Mouse (Mus musculus) left cerebral cortex, adult 18-20 months (tissue): ENCODE results near the gene Enthd1. TPM values are rescaled to one million over a fixed set of nuclear protein-coding genes. Genes with fewer than 3 reads are reported as not detected.

ENCODE experiments used
- DNase-seq, 2 experiments: peaks; one replicate each; pipeline ENCODE4 v3.0.0; 2021 to 2022; ENCODE audit warnings: low spot score in 2 of 2, mixed read lengths in 1 of 2
- total RNA-seq, 2 experiments: library from RNA; stranded (reverse); gene quantifications; 2 replicates each; pipeline ENCODE4 v1.2.3; 2021

The Enthd1 gene
- total RNA-seq, 2 experiments from 2014 or later: not detected

DNA sequence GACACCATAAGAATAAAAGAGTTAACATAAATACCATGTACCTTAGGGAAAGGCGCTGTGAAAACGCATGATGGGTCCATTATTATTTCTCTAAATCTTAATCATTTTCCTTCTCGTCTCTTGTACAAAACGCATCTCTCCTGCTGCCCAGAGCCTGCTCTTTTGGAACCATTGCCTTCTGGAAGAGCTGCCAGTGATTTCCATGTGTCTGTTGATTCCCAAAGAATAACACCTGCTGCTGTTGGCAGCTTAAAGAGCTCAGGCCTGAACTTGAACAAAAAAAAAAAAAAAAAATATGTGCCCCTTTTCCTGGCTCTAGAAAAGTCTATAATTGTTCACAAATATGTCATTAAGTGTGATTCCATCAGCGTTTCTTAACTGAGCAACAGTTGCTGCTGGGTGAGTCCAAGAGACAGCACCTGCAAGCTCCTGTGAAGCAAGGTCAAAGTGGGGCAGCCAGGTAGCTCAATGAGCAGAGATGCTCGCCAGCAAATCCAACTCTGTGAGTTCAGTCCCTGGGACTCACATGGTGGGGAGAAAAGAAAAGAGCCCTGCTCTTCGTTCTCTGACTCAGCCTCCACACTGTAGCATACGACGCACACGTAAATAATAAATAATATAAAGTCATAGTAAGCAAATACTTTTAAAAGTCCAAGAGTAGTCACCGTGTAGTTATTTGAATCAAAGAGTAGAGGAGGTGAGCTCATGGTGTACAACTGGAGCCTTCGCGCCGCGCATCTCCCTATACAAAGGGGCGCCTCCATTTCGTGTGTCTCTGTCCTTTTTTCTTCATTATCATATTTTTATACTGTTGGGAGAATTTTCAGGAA is 9.5 kb upstream of the Enthd1 start:
- DNase-seq: no peak

DNA sequence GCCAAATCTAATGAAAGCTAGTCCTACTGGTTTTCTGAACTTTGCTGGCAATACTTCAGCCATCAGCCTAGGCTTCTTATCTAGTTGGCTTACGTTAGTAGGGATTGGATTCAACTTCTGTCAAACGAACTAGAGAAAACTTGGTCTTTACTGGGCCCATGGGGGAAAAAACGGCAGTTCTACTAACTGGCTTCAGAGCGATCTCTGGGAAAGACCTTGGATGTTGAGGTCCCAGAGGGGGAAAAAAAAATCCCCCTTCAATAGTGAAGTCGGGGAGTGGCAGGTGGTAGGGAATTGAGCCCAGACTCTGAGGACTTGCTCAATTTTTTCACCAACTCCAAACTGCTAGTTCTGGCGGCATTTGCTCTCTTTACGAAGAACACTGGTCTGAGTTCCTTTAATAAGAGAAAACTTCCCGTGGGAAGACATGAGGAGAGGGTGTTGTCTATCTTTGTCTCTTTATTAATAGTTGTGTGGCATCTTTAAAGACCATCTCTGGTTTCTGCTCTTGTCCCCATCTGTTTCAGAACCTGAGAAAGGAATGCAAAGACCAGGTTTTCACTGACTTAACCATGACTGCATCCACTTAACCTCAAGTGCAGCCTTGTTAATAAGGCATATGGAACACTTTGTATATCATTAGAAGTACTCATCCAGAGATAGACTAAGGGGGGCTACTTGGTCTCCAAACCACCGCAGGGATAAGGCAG is 8.0 kb upstream of the Enthd1 start:
- DNase-seq: no peak

DNA sequence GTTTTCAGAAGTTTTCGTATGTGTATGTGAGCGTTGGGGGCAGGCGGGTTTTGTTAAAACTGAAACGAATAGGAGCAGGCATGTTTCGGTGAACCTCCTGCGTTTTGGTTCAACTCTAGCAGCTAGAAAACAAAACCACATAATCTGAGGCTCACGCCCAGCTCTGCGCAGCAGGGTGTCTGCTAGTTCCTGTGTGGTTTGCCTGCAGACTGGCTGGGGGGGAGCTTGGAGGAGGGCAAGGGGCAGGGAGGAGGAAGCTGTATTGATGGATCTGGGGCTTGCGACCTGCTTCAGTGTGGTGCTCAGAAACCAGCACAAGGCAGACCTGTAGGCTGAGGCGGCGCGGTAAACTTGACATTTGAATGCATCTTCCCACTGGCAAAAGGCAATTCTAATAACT is 7.3 kb upstream of the Enthd1 start, which contains the start of gene Grap2:
Gene Grap2 (plus strand): TSS at position 304 of the 400 bp plus-strand sequence.
- no peak for DNase-seq

GRCm38 (mm10) chr15:80571611-80572010 is 6.7 kb upstream of the Enthd1 start:
- DNase-seq: no peak

DNA sequence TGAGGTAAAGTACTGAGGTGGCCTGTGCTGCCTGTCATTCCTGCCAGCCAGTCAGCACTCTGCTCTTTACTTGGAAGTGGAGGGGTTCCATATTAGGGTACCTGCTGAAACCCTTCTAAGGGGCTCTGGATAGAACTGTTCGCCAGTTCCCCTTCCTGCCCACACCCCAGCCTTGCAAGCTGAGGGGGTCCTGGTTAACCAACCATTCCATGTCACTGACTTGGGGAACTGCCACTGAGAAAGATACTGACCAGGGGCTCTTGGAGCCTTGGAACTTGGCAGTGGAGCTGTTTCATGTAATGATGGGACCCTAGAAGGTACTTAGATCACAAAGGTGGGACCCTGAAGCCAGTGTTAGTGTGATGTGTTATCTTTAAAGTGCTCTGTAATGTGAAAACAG is 5.3 kb upstream of the Enthd1 start:
- DNase-seq: no peak

GRCm38 (mm10) chr15:80569205-80569604 is 4.2 kb upstream of the Enthd1 start:
- DNase-seq: no peak

DNA sequence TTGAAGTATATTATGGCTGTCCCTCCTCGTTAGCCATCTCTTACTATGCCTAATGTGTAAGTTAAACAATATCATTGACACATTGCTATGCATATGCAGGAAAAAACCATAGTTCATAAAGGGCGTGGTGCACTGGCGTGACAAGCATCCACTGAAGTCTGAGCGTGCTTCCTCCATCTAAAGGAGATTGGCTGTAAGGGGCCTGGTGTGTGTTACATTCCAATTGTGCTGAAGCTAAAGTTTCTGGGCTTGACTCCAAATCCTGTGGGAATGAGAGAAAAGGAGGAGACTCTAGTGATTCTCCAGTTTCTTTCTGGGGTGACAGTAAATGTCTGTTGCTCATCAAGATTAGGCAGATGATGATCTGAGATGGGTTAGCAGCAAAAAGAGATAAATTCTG is 2.8 kb upstream of the Enthd1 start:
- DNase-seq: no peak

DNA sequence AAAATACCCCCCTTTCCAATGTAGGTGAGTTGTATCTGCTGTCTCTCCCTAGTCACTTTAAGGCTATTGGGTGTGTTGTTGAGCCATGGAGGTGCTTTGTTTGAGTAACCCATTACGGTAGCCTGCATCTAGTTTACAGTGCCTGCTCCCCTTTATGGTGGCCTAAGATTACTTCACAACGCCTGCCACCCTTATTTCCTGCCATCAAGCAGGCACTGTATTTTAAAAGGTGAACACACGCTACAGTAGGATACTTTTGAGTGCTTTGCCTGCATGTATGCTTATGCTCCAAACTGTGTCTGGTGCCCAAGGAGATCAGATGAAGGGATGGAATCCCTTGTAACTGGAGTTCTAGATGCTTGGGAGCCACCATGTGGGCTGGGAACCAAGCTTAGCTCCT is 2.2 kb upstream of the Enthd1 start:
- no peak for DNase-seq

GRCm38 (mm10) chr15:80566696-80567095 is 1.7 kb upstream of the Enthd1 start:
- no peak for DNase-seq

DNA sequence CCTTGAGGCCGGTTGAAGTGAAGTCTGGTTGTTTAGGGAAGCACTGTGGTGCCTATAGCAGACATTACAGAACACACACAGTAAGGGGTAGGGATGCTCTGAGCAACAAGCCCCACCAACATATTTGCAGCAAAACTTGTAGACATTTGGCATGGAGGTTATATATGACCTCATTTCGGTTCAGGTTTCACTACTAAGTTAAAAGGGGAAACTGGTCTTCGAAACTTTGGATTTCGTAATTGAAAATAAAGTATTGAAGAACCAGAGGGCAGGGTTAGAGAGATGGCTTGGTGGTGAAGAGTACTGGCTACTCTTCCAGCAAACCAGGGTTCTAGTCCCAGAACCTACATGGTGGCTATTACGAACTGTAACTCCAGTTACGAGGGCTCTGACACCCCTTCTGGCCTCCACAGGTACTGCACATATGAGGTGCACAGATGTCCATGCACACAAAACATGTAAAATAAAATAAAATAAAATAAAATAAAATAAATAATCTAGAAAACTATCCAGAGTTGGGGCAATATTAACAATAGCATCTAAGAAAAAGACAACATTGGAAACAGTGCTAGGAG is 1.2 kb downstream of the Enthd1 start:
- no peak for DNase-seq

DNA sequence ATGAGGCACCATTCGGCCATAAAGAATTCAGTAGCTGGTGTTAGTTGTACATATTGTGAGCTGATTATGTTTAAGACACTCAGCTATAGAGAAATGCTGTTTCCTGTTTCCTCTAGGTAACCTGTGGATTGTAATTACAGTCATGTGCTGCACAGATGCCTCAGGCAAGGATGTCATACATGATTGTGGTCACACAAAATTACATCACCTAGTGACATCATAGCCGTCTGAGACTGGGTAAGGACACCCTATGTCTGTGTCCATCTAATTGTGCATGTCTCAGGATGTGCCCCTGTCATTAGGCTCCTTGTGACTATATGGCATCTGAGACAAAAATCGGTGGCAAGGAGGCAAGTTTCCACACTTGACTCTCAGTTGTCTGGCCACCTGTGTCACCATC is 2.5 kb downstream of the Enthd1 start:
- no peak for DNase-seq

GRCm38 (mm10) chr15:80560646-80561580 is 4.0 kb downstream of the Enthd1 start:
- DNase-seq: no peak

DNA sequence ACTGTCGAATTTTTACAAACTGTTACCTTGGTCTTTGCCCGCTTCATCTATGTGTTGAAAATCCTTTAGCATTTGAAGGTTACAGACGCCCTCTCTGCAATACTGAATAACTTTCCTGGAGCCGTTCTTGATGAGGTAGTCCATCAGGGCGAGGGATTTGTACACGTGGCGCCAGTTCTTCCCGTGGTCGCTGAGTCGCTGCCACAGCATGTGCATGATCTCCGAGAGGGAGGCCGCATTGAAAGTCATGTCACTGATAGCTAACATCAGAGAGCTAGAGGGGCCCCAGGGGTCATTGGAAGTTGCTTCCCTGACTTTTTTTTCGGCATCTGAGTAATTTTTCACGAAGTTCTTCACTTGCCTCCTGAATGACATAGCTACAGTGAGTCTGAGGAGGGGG is 5.0 kb downstream of the Enthd1 start:
- no peak for DNase-seq

GRCm38 (mm10) chr15:80559534-80559933 is 5.4 kb downstream of the Enthd1 start:
- no peak for DNase-seq

DNA sequence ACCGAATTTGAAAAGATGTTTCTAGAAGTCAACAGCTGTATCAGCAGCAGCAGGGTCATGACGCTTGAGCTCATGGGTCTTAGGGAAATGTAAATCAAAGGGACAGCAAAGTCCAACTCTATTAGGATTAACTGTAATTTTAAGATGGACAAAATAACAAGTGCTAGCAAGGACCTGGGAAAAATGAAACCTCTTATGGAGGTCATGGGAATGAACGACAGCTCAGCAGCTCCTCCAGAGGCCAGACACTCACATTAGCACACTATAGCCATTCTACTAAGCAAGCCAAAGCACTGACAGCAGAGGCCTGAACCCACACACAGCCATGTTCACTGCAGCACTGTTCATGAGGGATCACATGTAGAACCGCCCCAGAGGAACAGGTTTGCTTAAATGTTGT is 7.2 kb downstream of the Enthd1 start:
- DNase-seq: no peak

DNA sequence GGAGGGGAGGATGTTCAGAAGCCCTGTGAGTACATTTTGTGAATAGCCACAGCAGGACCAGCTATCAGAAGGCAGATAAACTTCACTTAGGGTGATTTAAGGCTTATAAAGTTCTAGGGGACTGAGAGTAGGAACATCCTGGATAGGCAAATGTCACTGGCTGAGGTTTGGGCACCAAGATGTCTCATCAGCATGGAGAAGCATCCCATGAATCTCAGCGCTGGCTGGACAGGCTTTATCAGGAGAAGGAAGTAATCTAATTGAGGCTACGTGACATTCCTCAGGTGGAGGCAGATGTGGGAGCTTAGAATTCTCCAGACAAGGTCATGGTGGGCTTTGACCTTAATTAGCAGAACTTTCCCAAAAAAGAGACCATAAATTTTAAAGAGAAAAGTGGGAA is 8.9 kb downstream of the Enthd1 start:
- no peak for DNase-seq

GRCm38 (mm10) chr15:80554860-80555822 is 9.8 kb downstream of the Enthd1 start:
- DNase-seq: no peak

DNA sequence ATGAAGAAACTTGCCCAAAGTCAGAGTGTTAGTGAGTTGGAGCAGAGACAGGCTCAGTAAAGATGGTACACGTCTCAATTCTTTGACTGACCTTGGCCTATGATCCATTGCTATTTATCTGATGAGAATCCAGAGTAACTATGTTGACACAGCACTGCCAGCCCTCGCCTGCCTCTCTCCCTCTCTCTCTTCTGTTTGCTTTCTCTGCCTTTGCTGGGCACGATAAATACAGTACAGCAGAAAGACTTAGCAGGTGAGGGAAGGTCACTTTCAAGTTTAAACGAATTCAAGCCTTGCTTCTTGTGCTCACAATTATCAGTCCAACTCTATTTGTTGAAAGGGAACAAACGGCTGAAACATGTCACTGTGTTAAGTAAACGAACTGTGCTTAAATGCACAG is 19.5 kb downstream of the Enthd1 start:
- no peak for DNase-seq

DNA sequence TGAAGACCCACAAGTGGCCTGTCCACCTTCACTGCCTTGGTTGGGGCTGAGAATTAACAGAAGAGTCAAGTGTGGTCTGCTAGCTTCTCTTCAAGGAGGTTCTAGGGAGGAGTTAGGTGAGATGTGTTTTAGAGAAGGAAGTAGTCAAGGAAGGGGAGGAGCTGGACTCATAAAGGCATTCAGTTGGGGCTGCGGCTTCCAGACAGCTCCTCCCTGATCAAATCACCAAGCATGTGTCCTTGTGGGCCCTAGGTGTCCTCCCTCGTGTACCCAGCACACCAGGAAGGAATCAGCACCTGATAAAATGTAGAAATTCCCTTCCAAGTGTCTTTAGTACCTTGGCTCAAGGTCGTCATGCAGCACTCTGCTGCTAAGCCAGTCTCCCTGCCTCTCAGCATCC is 20.8 kb downstream of the Enthd1 start:
- DNase-seq: no peak
